Mouse (Mus musculus) gastrocnemius, postnatal 14 days (tissue): ENCODE measurements at regions not wholly inside any gene's neighbourhood (a gene's known extent, or its start where the extent isn't known, plus 50 kb on each side); places are given as distances from the start of the nearest gene placed in this dataset.
"Not testable (repeated sequence)": the region's sequence is repeated elsewhere in the genome, so short reads cannot be mapped to it uniquely, and the experiment has no call there.

Experiments
- DNase-seq: peaks from one replicate; pipeline ENCODE4 v3.0.0; 2021; ENCODE audit warnings: mixed read lengths
- intact Hi-C: fragments of 180-260 bp; cut with DNase I; formaldehyde crosslinking; loops from one replicate; pipeline ENCODE4 v1.15.1; 2025; ENCODE audit warnings: low total_unique reads

DNA sequence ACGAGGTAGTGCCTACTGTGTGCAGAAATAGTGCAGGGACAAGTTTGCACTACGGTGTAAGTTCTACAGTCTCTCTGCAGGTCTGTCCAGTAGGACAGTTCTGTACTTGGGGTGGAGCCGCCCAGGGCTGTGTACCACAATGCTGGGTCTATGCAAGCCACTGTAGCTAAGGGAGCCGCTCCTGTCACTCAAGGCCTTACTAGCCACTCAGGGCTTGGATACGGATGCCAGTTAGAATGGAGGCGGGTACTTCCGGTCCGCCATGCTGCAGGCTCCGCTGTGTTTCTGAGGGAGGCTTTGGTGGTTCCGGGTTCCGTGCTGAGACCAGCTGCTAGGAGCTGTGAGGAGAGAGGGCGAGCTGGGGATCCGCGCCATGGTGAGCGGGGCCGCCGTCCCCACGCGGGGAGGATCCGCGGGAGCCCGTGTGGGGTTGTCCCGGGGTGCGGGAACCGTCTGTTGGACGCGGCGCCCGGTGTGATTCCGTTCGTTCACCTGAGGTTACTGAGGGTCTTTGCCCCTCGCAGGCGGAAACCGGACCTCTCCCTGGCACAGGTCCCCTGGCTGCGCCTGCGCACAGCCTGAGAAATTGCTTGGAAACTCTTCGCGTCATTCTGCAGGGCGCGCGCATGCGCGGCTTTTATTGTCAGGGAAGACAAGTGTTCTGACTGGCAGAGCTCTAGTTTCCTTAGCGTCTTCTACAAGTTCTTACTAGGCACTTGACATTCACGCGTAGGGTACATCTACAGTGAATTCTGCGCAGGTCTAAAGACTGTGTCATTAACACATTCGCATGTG is 51.0 kb upstream of the Zfp873 start:
- intact Hi-C loops: not testable (repeated sequence)
- peak; percentile 52 for DNase-seq
